Mouse (Mus musculus) heart, postnatal 4 days (tissue): ENCODE results near the gene Fsip2. TPM values are rescaled to one million over a fixed set of nuclear protein-coding genes. Genes with fewer than 3 reads are reported as not detected.

ENCODE experiments used
- DNase-seq: peaks from one replicate; pipeline ENCODE4 v3.0.0; 2021
- total RNA-seq, 2 experiments: library from RNA; stranded (reverse); gene quantifications; 2 replicates each; pipeline ENCODE4 v1.2.3; 2021

Fsip2 gene
- not detected for total RNA-seq

DNA sequence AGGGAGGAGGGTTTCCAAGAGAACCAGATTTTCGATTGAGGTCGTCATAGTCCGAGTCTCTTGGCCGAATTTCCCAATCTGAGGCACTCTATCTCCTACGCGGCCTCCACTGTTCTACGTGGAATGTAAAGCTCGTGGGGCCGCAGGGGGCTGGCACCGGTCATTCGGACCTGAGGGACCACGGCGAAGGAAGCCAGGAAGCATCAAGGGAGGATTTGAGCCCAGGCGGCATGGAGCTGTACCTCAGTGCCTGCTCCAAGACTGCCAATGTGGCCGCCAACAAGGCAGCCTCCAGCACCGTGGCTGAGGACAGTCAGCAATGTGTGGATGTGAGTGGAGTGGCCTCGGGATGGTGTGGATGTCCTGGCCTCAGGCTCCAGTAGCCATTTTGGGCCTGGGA, at the start of gene Fsip2:
Gene Fsip2, plus strand, starts transcription at position 163 of the 400 bp plus-strand sequence.
- no peak for DNase-seq

DNA sequence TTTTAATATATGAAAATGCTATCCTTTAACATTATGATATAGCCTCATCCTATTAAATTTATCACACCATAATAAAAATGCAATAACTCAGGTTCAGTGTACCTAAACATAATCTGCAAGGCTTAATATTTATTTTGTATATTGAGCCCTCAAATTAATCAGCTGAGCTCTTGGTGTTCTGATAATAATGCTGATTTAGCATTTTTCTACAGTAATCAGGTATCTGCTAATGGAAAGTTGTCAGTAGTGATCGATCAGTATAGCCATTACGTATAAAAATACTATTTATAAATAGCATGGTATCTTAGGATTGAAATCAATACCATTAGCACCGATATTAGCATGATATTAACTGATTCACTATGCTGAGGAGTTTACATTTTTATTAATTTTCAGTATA, 20.0 kb downstream of the Fsip2 start:
- no peak for DNase-seq

DNA sequence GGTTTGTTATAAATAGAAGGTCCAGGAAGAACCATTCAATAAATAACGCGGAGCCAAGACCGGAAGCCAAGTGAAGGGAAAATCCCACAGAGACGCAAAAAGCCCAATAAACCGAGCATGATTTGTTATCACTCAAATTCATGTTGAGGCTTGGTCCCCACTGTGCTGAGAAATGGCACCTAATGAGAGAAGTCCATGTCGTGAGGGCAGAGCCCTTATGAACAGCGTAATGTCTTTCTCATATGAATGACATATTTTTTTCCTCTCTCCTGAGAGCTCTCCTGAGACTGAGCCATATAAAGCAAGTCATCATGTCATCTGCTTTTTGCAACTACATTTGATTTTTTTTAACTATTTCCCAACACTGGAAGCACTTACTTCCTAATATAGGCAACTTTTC, 82.4 kb downstream of the Fsip2 start:
- no peak for DNase-seq

DNA sequence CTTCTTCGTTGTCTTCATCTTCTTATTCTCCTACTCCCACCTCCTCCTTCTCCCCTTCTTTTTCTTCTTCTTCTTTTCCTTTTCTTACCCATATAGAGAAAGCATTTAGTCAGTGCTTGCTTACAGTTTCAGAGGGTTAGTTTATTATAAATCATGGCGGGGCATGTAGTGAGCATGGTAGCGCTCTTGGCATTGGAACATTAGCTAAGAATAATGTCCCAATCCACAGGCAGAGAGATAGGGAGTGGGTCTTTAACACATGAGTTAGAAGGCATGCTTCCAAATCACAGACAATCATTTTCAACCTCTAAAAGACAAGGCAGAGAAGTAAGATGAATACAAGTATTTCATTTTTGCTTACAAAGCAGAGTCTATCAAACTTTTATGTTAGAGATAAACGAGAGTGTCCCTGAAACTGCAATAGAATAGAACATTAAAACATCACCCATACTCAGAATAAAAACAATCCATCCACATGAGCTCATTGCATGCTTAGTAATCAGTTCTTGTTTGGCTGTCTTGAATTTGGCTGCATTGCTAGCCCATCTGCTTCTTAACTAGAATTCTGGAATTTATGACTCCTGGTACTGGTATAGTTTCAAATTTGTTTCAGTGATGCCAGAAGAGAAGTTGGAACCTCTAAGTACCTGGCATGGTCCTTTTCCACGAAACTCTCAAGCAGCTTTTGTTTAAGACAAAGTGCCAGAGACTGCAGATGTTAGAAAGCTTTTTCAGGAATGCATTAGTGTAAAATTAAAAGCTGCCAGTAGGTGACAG, 109.7 kb downstream of the Fsip2 start:
- DNase-seq = no peak
